In the genomic region with DNA sequence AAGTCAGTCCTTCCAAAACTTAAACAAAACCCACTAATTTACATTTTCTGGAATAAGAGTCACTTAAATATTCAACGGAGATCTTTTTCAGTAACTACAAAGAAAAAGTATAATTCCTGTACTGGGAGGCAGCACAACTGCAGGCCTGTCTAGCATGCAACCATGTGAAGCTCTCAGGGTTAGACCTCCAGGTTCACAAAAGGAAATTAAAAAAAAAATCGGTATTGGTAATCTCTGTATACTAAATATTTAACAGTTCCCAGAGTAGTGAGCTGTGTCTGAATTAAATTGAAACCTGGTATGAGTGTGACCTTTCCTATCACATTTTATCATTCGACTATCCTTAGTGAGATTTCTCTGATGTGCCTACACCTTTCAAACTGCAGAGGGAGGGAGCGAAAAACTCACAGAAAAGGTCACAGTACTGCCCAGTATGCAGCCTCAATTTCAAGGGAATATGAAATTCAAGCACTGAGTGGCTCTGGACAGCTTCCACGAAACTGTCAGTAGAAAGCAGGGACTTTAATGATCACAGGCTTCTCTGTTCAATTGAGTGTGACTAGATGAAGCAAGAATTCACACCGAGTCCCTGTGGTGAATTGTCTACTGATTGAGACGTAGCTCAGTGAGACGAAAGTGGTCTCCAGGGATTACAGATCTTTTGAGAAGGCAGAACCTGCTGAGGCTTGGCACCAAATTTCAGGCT, we compare ENCODE assay signal across 19 mouse cellular contexts.
DNase-seq lines count a peak whose midpoint lies in the region; ATAC-seq and TF ChIP-seq lines count a peak whose summit lies in the region.
"Had no signal": no experiment of that assay in that cellular context is flagged by ENCODE, and none has a peak within 500 bp of the region (broad histone marks: within the 10 kb centered on the region; RNA-seq: fewer than 3 reads in every experiment).

No protein-coding gene starts in this region.

- H3K9ac ChIP-seq in hindbrain, embryonic 11.5 days (ENCODE audit: low read depth, low read length), result no peak overlapping the region
- H3K9ac ChIP-seq in forebrain, postnatal 0 days, result no peak overlapping the region
- H3K9ac ChIP-seq in hindbrain, postnatal 0 days (replicated peaks; ENCODE audit: low read length), result no peak overlapping the region
- no peak overlapping the region for H3K9ac ChIP-seq in neural tube, embryonic 15.5 days (replicated peaks)
- H3K9ac ChIP-seq: embryonic facial prominence, embryonic 15.5 days; lung, embryonic 14.5 days; neural tube, embryonic 12.5 days had no signal

- H3K4me1 ChIP-seq in hindbrain, embryonic 11.5 days (replicated peaks; ENCODE audit: control insufficient read depth, insufficient read depth, low read length), result no peaks in the 10 kb centered on the region
- no peaks in the 10 kb centered on the region for H3K4me1 ChIP-seq in hindbrain, embryonic 10.5 days (replicated peaks)
- no peaks in the 10 kb centered on the region for H3K4me1 ChIP-seq in forebrain, postnatal 0 days (ENCODE audit: insufficient read depth)
- no peaks in the 10 kb centered on the region for H3K4me1 ChIP-seq in hindbrain, postnatal 0 days (ENCODE audit: insufficient read depth, low read length)
- H3K4me1 ChIP-seq in neural tube, embryonic 15.5 days, result no peaks in the 10 kb centered on the region
- H3K4me1 ChIP-seq: embryonic facial prominence, embryonic 15.5 days; heart, embryonic 10.5 days; neural tube, embryonic 12.5 days had no signal

- H3K4me3 ChIP-seq in hindbrain, embryonic 11.5 days (ENCODE audit: low read depth, low read length), result no peak overlapping the region
- no peak overlapping the region for H3K4me3 ChIP-seq in hindbrain, embryonic 10.5 days
- no peak overlapping the region for H3K4me3 ChIP-seq in forebrain, postnatal 0 days (ENCODE audit: low read depth, low read length)
- H3K4me3 ChIP-seq in hindbrain, postnatal 0 days (ENCODE audit: low read length), result no peak overlapping the region
- H3K4me3 ChIP-seq in neural tube, embryonic 15.5 days (replicated peaks), result no peak overlapping the region
- H3K4me3 ChIP-seq: embryonic facial prominence, embryonic 15.5 days; heart, embryonic 10.5 days; neural tube, embryonic 12.5 days had no signal

- H3K27ac ChIP-seq in hindbrain, embryonic 11.5 days (ENCODE audit: low read depth, low read length), result no peak overlapping the region
- H3K27ac ChIP-seq in hindbrain, embryonic 10.5 days, result no peak overlapping the region
- H3K27ac ChIP-seq in forebrain, postnatal 0 days (ENCODE audit: low read depth, low read length), result no peak overlapping the region
- no peak overlapping the region for H3K27ac ChIP-seq in hindbrain, postnatal 0 days
- no peak overlapping the region for H3K27ac ChIP-seq in neural tube, embryonic 15.5 days (replicated peaks)
- H3K27ac ChIP-seq: embryonic facial prominence, embryonic 15.5 days; heart, embryonic 10.5 days; neural tube, embryonic 12.5 days had no signal

- 62% methylated on average over 8 of the region's 8 CpGs for WGBS in hindbrain, embryonic 11.5 days
- WGBS in hindbrain, embryonic 10.5 days, result 67% methylated on average over 8 of the region's 8 CpGs
- 43% methylated on average over 8 of the region's 8 CpGs for WGBS in forebrain, postnatal 0 days
- 32% methylated on average over 8 of the region's 8 CpGs for WGBS in hindbrain, postnatal 0 days
- WGBS in neural tube, embryonic 15.5 days, result 62% methylated on average over 8 of the region's 8 CpGs

- ATAC-seq in hindbrain, embryonic 11.5 days (ENCODE audit: low FRiP score), result peak; percentile 35; the same call in 1 of the 2 replicates
- peak; percentile 50 for ATAC-seq in forebrain, postnatal 0 days
- peak; percentile 93 for ATAC-seq in hindbrain, postnatal 0 days
- peak; percentile 77 for ATAC-seq in neural tube, embryonic 15.5 days (ENCODE audit: low FRiP score)
- ATAC-seq: CD4-positive, CD25-positive, alpha-beta regulatory T cell, adult 4 months had no signal

- no peak for TF ChIP-seq CTCF in forebrain, postnatal 0 days (IDR thresholded peaks at IDR 0.05; ENCODE audit: low read depth)
- no peak for TF ChIP-seq CTCF in hindbrain, postnatal 0 days (IDR thresholded peaks at IDR 0.05; ENCODE audit: low read depth)

- no peaks in the 10 kb centered on the region for H3K36me3 ChIP-seq in hindbrain, embryonic 11.5 days (ENCODE audit: control insufficient read depth, insufficient read depth, low read length)
- H3K36me3 ChIP-seq in hindbrain, embryonic 10.5 days, result no peaks in the 10 kb centered on the region
- no peaks in the 10 kb centered on the region for H3K36me3 ChIP-seq in forebrain, postnatal 0 days (ENCODE audit: insufficient read depth)
- H3K36me3 ChIP-seq in hindbrain, postnatal 0 days (ENCODE audit: insufficient read depth, low read length), result no peaks in the 10 kb centered on the region
- H3K36me3 ChIP-seq in neural tube, embryonic 15.5 days, result no peaks in the 10 kb centered on the region
- H3K36me3 ChIP-seq: embryonic facial prominence, embryonic 15.5 days; heart, embryonic 10.5 days; neural tube, embryonic 12.5 days had no signal

- no peaks in the 10 kb centered on the region for H3K27me3 ChIP-seq in hindbrain, embryonic 11.5 days (ENCODE audit: control insufficient read depth, insufficient read depth, low read length)
- no peaks in the 10 kb centered on the region for H3K27me3 ChIP-seq in hindbrain, embryonic 10.5 days (ENCODE audit: insufficient read depth, poor library complexity, severe bottlenecking)
- no peaks in the 10 kb centered on the region for H3K27me3 ChIP-seq in forebrain, postnatal 0 days (ENCODE audit: insufficient read depth, low read length)
- H3K27me3 ChIP-seq in hindbrain, postnatal 0 days (ENCODE audit: insufficient read depth, low read length), result no peaks in the 10 kb centered on the region
- H3K27me3 ChIP-seq in neural tube, embryonic 15.5 days (replicated peaks), result no peaks in the 10 kb centered on the region
- H3K27me3 ChIP-seq: embryonic facial prominence, embryonic 15.5 days; neural tube, embryonic 12.5 days had no signal

- DNase-seq in hindbrain, embryonic 11.5 days (ENCODE audit: low spot score), result peak; percentile 8
- no peak for DNase-seq in hindbrain, embryonic 10.5 days (ENCODE audit: low spot score)
- DNase-seq in forebrain, postnatal 0 days, result peak; percentile 16
- peak; percentile 79 for DNase-seq in hindbrain, postnatal 0 days (ENCODE audit: low spot score)
- no peak for DNase-seq in liver
- no peak for DNase-seq in heart, postnatal 4 days
- DNase-seq: adrenal gland, postnatal 14 days; gastrocnemius, postnatal 36 days; heart, postnatal 14 days; kidney, adult 2 months; kidney, postnatal 25 days; lung, embryonic 14.5 days; thymus, postnatal 14 days had no signal

- H3K9me3 ChIP-seq in hindbrain, embryonic 11.5 days (ENCODE audit: control insufficient read depth, low read length), result no peaks in the 10 kb centered on the region
- H3K9me3 ChIP-seq in hindbrain, embryonic 10.5 days, result no peaks in the 10 kb centered on the region
- H3K9me3 ChIP-seq in forebrain, postnatal 0 days (ENCODE audit: low read length), result no peaks in the 10 kb centered on the region
- no peaks in the 10 kb centered on the region for H3K9me3 ChIP-seq in hindbrain, postnatal 0 days (ENCODE audit: low read length)
- no peaks in the 10 kb centered on the region for H3K9me3 ChIP-seq in neural tube, embryonic 15.5 days (replicated peaks)
- H3K9me3 ChIP-seq: embryonic facial prominence, embryonic 15.5 days; heart, embryonic 10.5 days; neural tube, embryonic 12.5 days had no signal

- no peak overlapping the region for H3K4me2 ChIP-seq in hindbrain, embryonic 11.5 days (replicated peaks; ENCODE audit: low read depth, low read length)
- no peak overlapping the region for H3K4me2 ChIP-seq in forebrain, postnatal 0 days (ENCODE audit: low read depth)
- no peak overlapping the region for H3K4me2 ChIP-seq in hindbrain, postnatal 0 days (ENCODE audit: low read depth, low read length)
- H3K4me2 ChIP-seq in neural tube, embryonic 15.5 days, result no peak overlapping the region
- H3K4me2 ChIP-seq: embryonic facial prominence, embryonic 15.5 days; liver, embryonic 11.5 days; lung, embryonic 14.5 days; neural tube, embryonic 12.5 days had no signal

Comparison
In these comparisons a context has a peak if more than half of its experiments do, and no peak if none do; other contexts are left out.
1. DNase-seq: peak in hindbrain, embryonic 11.5 days (single experiment), forebrain, postnatal 0 days (single experiment) and hindbrain, postnatal 0 days (single experiment); none in hindbrain, embryonic 10.5 days (single experiment), liver (single experiment) and heart, postnatal 4 days (single experiment).
2. ATAC-seq: peak in every context shown above with its lines; median percentile 93 in hindbrain, postnatal 0 days; 77 in neural tube, embryonic 15.5 days; 50 in forebrain, postnatal 0 days; 35 in hindbrain, embryonic 11.5 days.